Mouse (Mus musculus) cerebellum, adult 11-12 months (tissue): ENCODE data around the gene Tcp11l1.

ENCODE experiments used
- DNase-seq: peaks from one replicate; pipeline ENCODE4 v3.0.0; 2022

Gene Tcp11l1

DNA sequence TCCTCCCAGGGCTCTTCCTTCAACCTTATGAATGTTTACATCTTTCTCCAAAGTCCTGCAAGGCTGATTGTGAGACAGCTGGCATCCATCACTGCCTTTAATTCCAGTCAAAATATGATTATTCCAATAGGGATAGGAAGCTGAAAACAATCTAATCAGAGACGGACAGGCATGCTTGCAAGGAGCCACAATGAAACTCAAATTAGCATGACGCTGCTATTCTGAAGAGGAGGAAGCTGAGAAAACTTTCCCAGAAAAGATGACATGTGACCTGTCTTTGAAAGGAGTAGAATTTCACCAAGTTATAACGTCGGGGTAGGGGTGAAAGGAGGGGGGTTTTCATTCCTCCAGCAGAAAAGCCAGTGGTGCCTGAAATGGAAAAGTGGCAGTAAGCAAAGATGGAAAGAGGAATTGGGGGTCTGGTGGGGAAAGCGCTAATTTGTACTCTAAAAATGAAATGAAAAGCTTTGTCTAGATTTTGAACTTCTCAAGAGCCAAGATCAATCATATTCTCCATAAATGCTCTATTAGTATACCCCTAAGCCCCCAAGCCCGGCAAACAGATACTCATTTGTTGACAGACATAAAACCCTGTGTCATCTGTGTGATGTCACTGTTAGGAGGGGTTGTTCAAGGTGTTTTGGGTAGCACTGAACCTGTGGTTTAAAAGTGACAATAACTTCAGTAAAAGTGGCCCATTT is 1.1 kb downstream of the Tcp11l1 start:
- DNase-seq = no peak

DNA sequence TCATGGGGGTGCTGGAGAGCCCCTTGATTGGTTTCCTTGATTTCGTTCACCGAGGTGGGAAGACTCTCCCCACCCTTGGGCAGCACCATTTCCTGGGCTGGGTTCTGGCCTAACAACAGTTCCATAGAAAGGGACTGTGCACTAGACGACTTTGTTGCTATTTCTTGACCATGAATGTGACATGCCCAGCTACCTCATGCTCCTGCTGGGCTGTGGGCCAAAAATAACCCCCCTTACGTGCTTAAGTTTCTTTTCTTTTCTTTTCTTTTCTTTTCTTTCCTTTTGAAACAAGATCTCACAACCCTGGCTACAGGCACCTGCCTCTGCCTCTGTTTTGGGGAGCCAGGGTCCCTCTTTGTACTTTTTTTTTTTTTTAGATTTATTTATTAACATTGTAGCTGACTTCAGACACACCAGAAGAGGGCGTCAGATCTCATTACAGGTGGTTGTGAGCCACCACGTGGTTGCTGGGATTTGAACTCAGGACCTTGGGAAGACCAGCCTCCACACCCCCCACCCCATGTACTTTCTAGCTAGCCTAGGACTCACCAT is 2.1 kb downstream of the Tcp11l1 start:
- DNase-seq = no peak

DNA sequence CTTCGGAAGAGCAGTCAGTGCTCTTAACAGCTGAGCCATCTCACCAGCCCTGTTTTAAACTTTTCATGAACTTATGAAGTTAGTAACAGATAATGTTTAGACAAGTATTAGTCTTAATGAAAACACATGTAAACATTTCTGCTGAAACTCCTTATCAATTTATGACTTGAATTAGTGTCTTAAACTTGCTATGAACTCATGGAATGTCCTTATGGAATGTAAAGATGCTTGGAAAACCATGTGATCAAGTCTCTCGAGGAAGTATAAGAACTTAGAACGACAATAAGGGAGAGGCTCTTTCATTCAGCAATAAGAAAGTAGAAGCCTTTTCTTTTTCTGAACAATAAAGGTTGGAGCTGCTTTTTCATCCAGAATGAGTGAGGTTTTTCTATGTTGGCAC is 7.6 kb downstream of the Tcp11l1 start:
- DNase-seq = no peak

DNA sequence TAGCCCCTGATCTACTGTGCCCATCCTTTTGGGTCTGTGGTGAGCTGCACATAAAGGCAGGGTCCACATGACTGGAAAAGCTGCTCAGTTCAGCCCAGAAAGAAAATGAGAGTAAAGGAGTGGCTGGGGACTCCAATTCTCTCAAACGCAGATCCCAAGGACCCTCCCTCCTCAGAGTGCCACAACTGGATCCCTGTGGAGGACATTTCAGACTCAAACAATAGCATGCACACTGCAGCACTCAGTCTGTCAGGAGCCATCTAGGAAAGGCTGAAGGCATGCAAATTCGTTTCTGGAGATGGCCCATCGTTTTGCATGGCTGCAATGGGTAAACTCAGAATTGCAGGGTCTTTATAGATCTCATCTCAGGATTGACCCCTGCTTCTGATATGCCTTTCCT is 8.8 kb downstream of the Tcp11l1 start:
- DNase-seq = no peak

DNA sequence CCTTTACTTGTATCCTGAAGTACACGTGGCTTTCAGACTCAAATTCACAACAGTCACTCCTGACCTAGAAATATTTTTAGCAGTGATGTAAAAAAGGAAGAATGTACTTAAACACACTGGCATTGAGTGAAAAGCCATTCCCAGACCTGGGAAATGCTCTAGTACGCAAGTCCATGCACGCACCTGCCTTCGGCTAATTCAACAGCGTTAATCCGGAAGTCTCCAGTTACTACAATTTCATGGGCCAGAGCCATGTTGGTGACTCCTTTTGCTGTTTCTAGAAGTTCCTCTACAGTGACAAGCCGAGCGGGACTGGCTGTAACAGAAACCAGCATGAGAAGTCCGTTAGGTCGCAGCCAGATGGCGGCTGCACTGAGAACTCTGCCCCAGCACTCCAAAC is 12.3 kb downstream of the Tcp11l1 start:
- no peak for DNase-seq

DNA sequence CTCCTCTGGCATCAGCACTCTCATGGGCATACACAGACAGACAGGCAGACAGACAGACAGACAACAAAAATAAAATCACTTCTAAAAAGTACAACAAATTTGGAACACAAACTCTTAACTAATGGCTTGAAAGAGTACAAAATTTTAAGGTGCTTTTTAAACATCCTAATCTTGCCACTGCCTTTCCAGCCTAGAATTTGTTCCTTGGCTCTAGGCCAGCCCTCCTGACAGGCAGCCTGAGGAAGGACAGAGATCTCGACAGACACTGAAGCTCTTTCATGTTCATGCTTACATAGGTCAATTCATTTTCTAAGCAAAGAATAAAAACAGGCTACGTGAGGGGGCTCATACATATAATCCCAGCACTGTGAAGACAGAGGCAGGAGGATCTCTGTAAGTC is 19.4 kb downstream of the Tcp11l1 start:
- no peak for DNase-seq

DNA sequence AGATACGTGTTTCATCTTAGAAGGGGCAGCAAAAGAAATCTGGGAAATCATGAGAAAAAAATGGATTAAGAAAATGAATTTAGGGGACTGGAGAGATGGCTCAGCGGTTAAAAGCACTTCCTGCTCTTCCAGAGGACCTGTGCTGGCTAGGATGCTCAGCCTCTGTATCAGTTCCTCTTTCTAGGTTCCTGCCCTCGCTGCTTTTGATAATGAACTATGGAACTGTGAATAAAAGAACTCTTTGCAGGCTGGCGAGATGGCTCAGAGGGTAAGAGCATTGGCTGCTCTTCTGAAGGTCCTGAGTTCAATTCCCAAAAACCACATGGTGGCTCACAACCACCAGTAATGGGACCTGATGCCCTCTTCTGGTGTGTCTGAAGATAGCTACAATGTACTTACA is 21.2 kb downstream of the Tcp11l1 start:
- no peak for DNase-seq

DNA sequence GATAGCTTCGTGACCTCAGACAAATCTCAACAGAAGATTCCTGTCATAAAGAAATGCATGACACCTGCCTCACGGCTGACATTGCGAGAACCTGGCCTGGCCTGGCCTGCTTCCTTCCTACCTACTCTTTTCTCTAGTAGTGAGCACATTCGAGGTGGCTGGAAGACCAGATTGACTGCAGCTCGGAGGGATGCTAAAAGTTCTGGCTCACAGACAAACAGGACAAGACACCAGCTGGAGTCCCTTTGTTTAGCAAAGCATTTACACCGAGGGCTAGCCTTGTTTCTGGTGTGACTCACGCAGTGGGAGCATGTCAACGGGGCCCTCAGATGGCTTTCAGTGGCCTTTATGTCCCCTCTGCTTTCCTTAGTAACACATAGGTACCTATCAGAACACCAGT is 23.2 kb downstream of the Tcp11l1 start:
- peak; percentile 61 for DNase-seq

DNA sequence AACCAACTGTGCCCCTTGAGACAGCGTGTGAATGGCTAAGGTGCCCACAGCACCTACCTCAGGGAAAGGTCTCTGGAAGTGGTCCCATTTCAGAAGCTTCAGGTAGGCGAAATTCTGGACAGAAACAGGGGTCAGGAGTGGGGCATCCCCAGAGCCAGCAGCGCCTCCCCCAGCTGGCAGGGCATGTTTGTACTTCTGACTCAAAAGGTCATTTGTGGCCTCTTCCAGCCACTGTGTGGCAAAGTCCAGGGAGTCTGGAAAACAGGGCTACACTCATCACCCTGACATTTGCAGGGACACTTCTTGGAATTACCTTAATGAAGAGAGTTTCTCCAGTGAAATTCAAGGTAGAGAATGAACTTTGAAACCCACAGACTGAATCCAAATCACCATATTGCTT is 23.6 kb downstream of the Tcp11l1 start:
- DNase-seq = no peak

DNA sequence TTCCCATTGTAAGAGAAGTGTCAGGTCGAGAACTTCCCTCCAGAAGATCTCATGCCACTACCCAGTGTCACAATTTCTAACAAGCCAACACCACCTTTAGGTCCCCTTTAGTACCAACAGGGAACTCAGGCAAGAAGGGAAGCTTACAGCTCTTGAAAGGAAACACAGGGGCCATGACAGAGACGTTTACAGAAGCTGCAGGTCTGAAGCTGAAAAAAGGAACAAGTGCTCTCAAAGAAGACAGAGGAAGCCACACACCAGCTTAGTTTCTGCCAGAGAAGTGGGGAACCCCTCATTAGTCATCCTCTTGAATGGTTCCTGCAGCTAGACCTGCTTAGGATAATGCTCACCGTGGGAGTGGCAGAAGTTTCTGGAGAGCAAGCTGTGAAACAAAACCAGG is 24.7 kb downstream of the Tcp11l1 start:
- DNase-seq = no peak

DNA sequence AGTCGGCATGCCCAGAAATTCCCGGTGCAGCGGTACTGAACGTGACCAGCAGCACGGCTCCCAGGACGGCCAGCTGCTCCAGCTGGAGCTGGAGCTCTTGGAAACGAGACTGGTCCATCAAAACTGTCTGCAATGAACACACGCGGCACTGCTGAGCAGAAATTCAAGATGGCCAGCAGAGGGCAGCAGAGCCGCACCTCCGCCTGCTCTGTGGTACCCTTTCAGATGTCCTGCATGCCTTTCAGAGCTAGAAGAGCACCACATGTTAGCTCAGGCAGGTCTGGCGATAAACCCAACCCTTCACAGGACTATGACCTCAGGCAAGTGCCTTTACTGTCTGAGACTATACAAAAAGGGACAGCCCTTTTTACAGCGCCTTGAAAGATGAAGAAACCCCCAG is 26.6 kb downstream of the Tcp11l1 start:
- peak; percentile 71 for DNase-seq

DNA sequence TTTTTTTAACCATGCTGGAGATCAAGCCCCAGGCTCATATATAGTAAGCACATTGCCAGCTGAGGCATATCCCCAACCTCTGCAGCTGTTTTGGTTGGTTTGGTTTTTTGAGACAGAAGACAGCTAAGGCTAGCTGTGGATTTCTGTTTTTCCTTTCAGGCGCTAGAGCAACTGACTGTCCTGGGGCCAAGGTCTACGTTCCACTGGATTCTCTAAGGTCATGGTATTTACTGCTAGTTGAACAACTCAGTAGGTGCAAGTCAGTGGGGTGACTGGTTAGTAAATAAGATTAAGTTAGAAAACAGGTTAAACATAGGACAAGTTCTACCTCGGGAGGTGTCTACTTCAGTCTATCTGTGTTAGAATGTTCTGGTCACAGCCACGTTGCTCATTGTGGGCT is 27.2 kb downstream of the Tcp11l1 start:
- no peak for DNase-seq

DNA sequence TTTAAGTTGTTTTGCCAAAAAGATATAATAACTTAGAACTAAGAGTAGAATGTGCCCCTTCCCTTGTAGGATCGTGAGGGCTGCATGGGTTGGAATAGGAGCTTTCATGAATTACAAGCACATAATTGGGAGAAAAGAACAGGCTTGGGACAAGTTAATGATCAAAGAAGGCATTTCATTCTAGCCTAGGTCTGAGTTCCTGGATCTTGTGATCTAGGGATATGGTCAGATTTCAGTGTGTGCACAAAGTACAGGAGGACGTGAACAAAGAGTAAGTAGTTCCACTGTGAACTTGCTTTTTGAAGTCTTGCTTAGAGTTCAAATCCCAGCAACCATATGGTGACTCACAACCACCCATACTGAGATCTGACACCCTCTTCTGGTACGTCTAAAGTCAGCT is 34.6 kb downstream of the Tcp11l1 start:
- no peak for DNase-seq

DNA sequence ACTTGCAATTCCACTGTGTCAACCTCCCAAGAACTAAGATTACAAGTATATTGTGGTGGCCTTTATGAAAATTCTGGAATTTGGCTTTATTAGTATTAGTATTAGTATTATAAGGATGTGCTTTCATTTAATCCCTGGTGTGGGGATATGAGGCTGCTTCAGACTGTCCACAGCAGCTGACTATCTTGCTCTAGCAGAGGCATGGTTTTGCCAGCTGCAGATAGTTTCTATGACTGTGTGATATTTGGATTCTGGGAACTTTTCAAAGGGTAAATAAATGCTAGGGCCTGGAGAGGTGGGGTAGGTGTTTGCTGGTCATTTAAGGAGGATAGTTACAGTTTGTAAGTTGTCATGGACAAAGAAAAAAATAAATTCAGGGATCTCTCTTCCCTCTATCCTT is 40.2 kb downstream of the Tcp11l1 start:
- DNase-seq = no peak

DNA sequence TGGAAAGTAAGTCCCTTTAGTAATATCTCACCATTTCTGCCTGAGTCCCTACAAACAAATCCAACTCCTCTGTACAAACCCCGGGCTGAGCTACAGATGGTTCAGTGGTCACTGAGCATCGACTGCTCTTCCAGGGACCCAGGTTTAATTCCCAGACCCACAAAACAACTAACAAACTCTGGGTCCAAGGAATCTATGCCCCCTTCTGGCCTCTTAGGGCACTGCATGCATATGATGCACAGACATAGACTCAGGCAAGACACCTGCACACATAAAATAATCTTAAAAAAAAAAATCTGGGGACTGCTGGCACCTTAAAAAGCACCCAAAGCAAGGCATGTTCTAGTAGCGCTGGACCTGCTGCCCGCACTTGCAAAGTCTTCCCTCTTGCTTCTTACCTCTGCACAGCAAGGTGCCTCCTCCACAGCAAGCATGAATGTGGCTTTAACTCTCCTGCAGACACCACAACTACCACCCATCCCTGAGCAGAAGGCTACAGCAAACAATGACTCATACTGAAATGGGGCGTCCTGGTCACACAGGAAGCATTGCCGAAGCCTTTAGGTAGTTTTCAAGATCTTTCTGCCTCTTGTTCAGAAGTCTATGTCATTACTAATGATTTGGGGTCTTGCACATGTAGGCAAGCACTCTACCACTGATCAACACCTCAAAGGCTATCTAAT is 42.7 kb downstream of the Tcp11l1 start:
- no peak for DNase-seq

DNA sequence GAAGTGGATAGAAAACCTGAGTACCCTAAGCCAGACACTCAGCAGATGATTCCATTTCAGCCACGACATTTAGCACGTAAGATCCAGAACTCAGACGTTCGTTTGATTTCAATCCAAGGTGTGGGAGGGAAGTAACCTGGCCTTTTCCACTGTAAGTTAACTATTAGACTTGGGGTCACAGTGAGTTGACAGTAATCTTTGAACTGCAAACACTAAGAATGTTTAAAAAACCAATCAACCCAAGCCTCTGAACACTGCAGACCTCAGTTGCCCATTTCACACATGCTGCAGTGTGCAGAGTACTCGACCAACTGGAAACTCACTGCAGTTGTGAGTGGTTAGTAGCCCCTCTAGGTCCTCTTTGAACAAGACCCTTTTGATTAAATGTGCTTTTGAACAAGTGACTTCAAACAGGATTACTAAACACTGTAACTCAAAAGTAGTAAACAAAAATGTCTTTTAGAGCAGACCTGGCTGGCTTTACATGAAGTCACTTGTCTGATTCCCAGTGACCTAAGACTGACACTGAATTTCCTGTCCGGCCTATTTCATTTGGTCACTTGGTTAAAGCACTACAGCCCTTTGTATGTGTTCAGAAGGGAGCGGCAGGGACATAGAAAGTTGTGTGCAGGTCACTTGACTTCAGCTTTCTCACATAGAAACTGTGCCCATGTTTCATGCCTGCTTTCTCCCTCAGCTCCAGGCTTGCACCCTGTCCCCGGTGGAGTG is 48.4 kb downstream of the Tcp11l1 start:
- no peak for DNase-seq

DNA sequence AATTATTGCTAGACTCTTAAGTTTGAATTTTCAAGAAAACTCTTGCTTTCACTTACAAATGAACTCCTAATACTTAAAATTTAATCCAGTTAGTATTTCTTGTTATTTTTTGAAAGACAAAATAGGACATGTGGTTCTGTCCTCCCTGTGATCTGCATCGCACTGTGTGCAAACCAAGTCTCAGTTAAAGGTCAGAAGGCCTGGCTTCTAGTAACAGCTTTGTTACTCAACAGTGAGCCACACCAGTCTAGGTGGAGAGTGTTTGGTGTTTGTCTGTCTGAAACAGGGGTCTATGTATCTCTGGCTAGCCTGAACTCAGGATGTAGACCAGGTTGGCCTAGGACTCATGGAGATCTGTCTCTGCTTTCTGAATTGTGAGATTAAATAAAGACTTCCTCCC is 53.3 kb downstream of the Tcp11l1 start:
- no peak for DNase-seq

DNA sequence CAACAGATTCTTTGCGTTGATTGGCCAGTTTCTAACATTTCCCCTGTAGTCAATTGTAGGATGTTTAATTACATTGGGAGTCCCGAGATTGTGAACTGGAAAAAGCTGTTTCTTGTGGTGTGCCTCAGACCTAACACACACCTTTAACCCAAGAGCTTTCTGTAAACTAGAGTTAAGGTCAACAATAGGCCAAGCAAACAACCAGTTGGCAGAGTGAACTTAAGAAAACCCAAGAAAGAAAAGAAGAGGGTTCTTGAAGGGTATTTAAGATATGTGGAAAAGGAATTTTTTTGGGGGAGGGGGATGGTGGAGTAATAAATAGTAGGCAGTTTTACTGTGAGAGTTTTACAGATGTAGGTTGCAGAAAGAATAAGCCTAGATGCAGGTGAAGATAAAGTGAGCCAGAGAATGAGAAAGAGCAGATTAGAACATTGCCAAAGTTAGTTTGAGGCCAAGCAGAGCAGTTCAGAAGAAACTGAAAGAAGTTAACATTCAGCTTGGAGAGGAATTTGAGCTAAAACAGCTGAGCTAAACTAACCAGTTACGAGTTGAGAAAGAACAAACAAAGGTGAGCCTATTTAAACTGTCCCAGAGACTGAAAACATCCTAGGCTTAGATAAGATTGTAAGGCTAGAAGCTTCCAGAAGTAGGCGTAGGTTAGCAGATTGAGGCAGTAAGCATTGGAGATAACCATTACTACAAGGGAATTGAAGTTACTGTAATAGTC is 95.8 kb downstream of the Tcp11l1 start:
- DNase-seq = no peak

DNA sequence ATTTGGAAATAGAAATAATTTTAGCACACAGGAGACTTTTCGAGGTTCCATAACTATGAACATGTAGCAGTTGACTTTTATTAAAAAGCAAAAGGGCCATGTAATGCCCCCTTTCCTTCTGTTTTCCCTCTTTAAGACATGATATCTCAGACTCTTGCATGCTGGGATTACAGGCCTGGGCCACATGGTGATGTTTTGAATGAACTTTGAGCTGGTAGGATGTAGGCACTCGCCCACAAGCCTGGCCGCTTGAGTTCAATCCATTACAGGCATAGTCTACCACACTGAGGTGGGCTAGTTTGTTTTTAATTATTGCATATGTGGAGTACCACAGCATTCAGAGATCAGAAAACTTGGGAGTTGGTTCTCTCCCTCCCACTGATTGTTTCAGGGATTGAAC is 97.2 kb downstream of the Tcp11l1 start:
- DNase-seq = no peak
